Mouse (Mus musculus) forebrain, embryonic 16.5 days (tissue): Measurements from ENCODE around the gene Gnas. TPM values are rescaled to one million over a fixed set of nuclear protein-coding genes. Genes with fewer than 3 reads are reported as not detected.
"Not testable (repeated sequence)": the region's sequence is repeated elsewhere in the genome, so short reads cannot be mapped to it uniquely, and the experiment has no call there.

Source experiments
- ATAC-seq: fragments of 200-750 bp; cut with Nextera tagmentation; 2 replicates; pipeline ENCODE4 v1.8.0; 2017; ENCODE audit warnings: mild to moderate bottlenecking, moderate library complexity
- H3K27ac ChIP-seq: fragments of 300-500 bp; sonication (generic); 2 replicates; pipeline ENCODE4 v1.5.1; 2014; ENCODE audit warnings: low read length, control low read depth
- H3K27me3 ChIP-seq: fragments of 300-500 bp; sonication (generic); replicated peaks from 2 replicates; pipeline ENCODE4 v1.6.1; 2014; ENCODE audit warnings: low read length; ENCODE audit not compliant: control insufficient read depth, insufficient read depth
- H3K36me3 ChIP-seq: fragments of 300-500 bp; sonication (generic); 2 replicates; pipeline ENCODE4 v1.6.1; 2014; ENCODE audit not compliant: control insufficient read depth, insufficient read depth
- H3K4me1 ChIP-seq: fragments of 300-500 bp; sonication (generic); replicated peaks from 2 replicates; pipeline ENCODE4 v1.6.1; 2014; ENCODE audit warnings: low read length; ENCODE audit not compliant: control insufficient read depth, insufficient read depth
- H3K4me2 ChIP-seq: fragments of 300-500 bp; sonication (generic); 2 replicates; pipeline ENCODE4 v1.6.1; 2014; ENCODE audit warnings: mild to moderate bottlenecking, low read length, control low read depth
- H3K4me3 ChIP-seq: fragments of 300-500 bp; sonication (generic); replicated peaks from 2 replicates; pipeline ENCODE4 v1.5.1; 2014; ENCODE audit warnings: mild to moderate bottlenecking, low read length, control low read depth
- H3K9ac ChIP-seq: fragments of 300-500 bp; sonication (generic); replicated peaks from 2 replicates; pipeline ENCODE4 v1.6.1; 2014; ENCODE audit warnings: low read depth, low read length, control low read depth
- H3K9me3 ChIP-seq: fragments of 300-500 bp; sonication (generic); 2 replicates; pipeline ENCODE4 v1.6.1; 2016; ENCODE audit warnings: low read length; ENCODE audit not compliant: control insufficient read depth
- WGBS: fragments of 180-500 bp; shearing (Covaris S2); extraction: QIAGEN DNeasy Blood & Tissue Kit; methylation state at CpG from one replicate; pipeline ENCODE4 v1.1.7; 2014; 5-methylcytosine and 5-hydroxymethylcytosine counted together
- polyA plus RNA-seq: library from polyadenylated mRNA; unstranded; fragments of >200 nt; fragmentation: Nextera tagmentation; extraction: Ambion mirVana; gene quantifications from 2 replicates; pipeline ENCODE4 v1.2.1, GENCODE M21; 2015

The Gnas gene
- polyA plus RNA-seq, 1 experiment from 2014 or later, result 1,187 TPM

DNA sequence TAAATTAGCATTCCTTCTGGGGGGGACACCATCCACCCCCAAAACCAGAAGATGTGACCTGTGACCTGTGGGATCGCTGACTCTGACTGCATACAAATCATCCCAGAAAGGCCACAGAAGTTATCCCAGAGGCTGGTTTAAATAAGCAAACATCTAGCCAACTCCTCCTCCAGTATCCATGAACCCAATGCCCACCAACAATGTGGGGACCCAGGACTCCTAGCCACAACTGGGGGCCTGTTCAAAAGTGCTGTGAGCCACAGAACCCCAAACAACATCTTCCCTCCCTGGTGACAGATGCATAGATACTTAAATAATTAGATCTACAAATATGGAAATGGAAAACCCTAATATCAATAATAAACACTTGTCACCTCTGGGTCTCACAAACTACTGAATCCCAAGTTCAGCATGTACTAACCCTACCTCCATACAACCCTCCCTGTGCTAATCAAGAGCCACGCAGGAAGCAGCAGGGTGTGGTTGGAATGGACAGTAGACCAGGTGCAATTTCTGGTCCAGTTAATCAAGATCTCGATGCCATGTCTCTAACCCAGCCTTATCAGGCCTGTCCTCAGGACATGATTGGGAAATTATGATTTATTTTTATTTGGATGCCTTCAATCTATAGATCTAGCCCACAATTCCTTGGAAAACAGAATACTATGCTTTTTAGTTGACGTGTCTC, 56.9 kb downstream of the Gnas start:
- Histone ChIP-seq H3K4me3 (no peak overlapping the region), H3K4me1 (peaks cover 46% of the 10 kb centered on the region)

DNA sequence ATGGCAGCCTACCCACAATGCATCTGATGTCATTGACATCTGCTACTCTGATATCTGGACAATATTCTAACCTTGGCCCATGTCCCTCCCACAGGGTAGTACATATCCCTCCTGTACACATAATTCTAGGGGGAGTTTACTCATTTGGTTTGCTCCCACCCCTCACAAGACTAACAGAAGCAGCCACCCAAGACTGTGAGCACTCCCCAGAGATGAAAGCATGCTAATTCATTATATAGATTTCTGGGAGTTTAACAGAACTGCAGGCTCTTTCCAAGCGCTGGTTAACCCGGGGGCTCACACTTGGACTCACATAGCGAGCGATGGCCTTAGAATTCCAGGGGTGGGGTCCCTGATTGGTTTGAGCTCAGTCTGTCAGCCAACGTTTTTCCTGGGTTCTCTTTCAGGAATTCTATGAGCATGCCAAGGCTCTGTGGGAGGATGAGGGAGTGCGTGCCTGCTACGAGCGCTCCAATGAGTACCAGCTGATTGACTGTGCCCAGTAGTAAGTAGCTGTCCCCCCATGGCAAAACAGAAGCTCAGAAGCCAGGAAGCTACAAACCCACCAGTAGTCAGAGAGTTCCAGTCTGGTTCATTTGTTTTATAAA, 58.8 kb downstream of the Gnas start:
- no peak for ATAC-seq
- H3K4me2 ChIP-seq, result no peak overlapping the region
- H3K36me3 ChIP-seq, result peaks cover 24% of the 10 kb centered on the region
- H3K27me3 ChIP-seq, result no peaks in the 10 kb centered on the region
- peaks cover 34% of the 10 kb centered on the region for H3K4me1 ChIP-seq
- H3K9me3 ChIP-seq, result no peaks in the 10 kb centered on the region
- no peak overlapping the region for H3K9ac ChIP-seq
- WGBS, result 36% methylated on average over 8 of the region's 8 CpGs
- H3K4me3 ChIP-seq, result no peak overlapping the region
- no peak overlapping the region for H3K27ac ChIP-seq

More for the DNA sequence above, 56.9 kb downstream of the Gnas start:
- peaks cover 13% of the 10 kb centered on the region for H3K36me3 ChIP-seq
- 93% methylated on average over 4 of the region's 4 CpGs for WGBS
- H3K9me3 ChIP-seq, result no peaks in the 10 kb centered on the region
- ATAC-seq, result no peak
- no peak overlapping the region for H3K4me2 ChIP-seq
- no peak overlapping the region for H3K9ac ChIP-seq
- H3K27ac ChIP-seq, result no peak overlapping the region
- no peaks in the 10 kb centered on the region for H3K27me3 ChIP-seq

DNA sequence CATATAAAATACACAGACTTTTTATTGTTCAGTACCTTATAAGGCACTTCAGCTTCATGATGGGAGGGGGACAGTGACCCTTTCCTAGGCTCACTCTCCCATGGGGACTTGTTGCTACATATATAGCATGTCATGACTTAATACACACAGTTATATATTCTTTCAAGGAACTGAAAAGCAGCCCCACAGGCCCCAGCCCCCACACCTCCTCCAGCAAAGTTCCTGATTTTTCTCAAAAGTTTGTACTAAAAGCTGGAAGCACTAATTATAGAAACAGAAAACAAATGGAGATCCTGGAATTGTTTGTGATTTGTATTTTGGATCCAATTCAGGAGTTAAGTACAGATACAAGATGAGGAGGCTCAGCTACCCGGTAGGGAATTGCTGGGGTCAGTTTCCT, 59.4 kb downstream of the Gnas start:
- peak overlapping the region; percentile 4; the same call in 1 of the 2 replicates for H3K4me2 ChIP-seq
- peak overlapping the region; percentile 51 for H3K27ac ChIP-seq
- WGBS, result 27% methylated on average over 1 of the region's 1 CpGs
- no peak for ATAC-seq
- H3K4me3 ChIP-seq, result no peak overlapping the region
- H3K36me3 ChIP-seq, result peaks cover 24% of the 10 kb centered on the region
- peaks cover 31% of the 10 kb centered on the region for H3K4me1 ChIP-seq
- H3K27me3 ChIP-seq, result no peaks in the 10 kb centered on the region
- H3K9ac ChIP-seq, result no peak overlapping the region
- H3K9me3 ChIP-seq, result no peaks in the 10 kb centered on the region

DNA sequence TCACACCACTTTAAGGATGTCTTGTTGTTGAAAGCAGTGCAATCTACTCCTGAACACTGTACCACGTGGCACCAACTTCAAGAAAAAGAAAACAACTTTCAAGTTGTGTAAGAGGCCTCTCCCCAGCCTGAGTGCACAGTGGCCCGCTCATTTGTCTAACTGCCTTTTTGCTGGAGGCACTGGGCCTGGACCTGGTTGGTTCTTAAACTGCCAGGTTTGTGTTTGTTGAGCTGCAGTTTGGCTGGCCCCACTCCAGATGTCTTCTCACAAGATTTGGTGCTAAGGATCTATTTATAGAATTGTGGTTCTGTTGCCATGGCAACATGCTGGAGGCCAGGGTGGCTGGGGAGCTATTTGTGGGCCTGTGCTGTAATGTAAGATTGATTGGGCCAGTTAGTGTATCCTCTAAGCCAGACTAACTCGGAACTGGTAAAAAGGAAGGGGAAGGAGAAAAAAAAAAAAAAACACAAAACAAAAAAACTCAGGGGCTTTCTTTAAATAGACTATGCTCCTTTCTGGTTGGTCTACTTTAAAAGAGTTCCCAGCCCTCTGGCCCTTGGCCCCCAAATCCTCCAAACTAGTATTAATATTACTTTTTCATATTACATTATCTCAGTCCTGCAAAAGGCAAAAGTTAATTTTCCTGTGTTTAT, 60.0 kb downstream of the Gnas start:
- Histone ChIP-seq H3K4me2 (peak overlapping the region; percentile 4), H3K9ac (no peak overlapping the region), H3K36me3 (peaks cover 24% of the 10 kb centered on the region), H3K4me1 (peaks cover 28% of the 10 kb centered on the region), H3K27ac (peak overlapping the region; percentile 51), H3K27me3 (no peaks in the 10 kb centered on the region), H3K9me3 (no peaks in the 10 kb centered on the region), H3K4me3 (no peak overlapping the region)
- ATAC-seq, result peak; percentile 82
- WGBS, result 6% methylated on average over 3 of the region's 3 CpGs

DNA sequence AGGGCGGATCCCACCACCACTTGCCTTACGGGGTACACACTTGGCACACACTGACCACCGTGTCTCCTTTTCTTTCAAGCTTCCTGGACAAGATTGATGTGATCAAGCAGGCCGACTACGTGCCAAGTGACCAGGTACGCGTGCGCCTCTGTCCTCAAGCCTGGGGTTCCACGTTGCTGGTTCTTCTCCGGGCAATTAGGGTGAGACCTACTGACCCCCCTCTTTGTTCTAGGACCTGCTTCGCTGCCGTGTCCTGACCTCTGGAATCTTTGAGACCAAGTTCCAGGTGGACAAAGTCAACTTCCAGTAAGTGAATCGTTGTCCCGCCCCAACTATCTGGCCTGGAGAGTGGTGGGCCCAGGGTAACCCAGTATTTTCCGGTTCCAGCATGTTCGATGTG, 60.9 kb downstream of the Gnas start:
- Histone ChIP-seq H3K4me3 (no peak overlapping the region), H3K4me1 (peaks cover 28% of the 10 kb centered on the region), H3K36me3 (peaks cover 24% of the 10 kb centered on the region), H3K27me3 (no peaks in the 10 kb centered on the region), H3K9me3 (no peaks in the 10 kb centered on the region), H3K4me2 (no peak overlapping the region), H3K27ac (peak overlapping the region; percentile 31), H3K9ac (no peak overlapping the region)
- no peak for ATAC-seq
- WGBS, result 93% methylated on average over 16 of the region's 16 CpGs

GRCm38 (mm10) chr2:174346612-174346998, 62.5 kb downstream of the Gnas start, which contains the start of gene Gm20721:
TSS of gene Gm20721 (minus strand) at chr2:174346712.
- no peak within 1 kb of the TSS for H3K4me3 ChIP-seq

GRCm38 (mm10) chr2:174346999-174347668, 63.0 kb downstream of the Gnas start:
- not testable (repeated sequence) for H3K27ac ChIP-seq, H3K9ac ChIP-seq, H3K4me3 ChIP-seq, H3K27me3 ChIP-seq, ATAC-seq, H3K9me3 ChIP-seq, H3K4me2 ChIP-seq
- WGBS, result 100% methylated on average over 2 of the region's 2 CpGs
- H3K36me3 ChIP-seq, result peaks cover 24% of the 10 kb centered on the region
- H3K4me1 ChIP-seq, result peaks cover 25% of the 10 kb centered on the region

More at GRCm38 (mm10) chr2:174346612-174346998, 62.5 kb downstream of the Gnas start, which contains the start of gene Gm20721:
- Histone ChIP-seq H3K36me3 (peaks cover 24% of the 10 kb centered on the region), H3K4me2 (no peak within 1 kb of the TSS), H3K27ac (no peak within 1 kb of the TSS), H3K4me1 (peaks cover 25% of the 10 kb centered on the region), H3K9ac (no peak within 1 kb of the TSS), H3K9me3 (no peaks in the 10 kb centered on the region), H3K27me3 (no peaks in the 10 kb centered on the region)
- ATAC-seq, result no peak
- WGBS, result 99% methylated on average over 5 of the region's 5 CpGs

DNA sequence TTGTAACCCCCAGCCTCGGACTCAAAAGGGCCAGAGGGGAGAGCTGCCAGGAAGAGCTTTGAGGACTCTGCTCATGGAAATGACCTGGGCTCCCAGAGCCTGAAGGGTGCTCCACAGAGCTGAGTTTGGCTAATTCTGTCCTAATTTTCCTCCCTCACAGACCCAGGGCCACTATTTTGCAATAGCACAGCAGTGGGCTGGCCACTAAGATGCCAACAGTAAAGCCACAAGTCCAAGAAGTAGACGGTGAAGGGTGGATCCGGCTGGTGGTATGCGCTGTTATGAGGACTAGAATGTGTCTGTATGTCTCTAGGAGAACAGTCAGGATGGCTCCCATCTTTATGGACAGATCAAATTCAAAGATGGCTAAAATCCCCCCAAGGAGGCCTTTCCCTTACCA, 74.4 kb downstream of the Gnas start:
- Histone ChIP-seq H3K36me3 (no peaks in the 10 kb centered on the region), H3K4me1 (no peaks in the 10 kb centered on the region), H3K9ac (no peak overlapping the region), H3K4me2 (no peak overlapping the region), H3K27ac (no peak overlapping the region), H3K9me3 (no peaks in the 10 kb centered on the region), H3K27me3 (no peaks in the 10 kb centered on the region), H3K4me3 (no peak overlapping the region)
- no peak for ATAC-seq
- 94% methylated on average over 4 of the region's 4 CpGs for WGBS

GRCm38 (mm10) chr2:174359656-174360055, 75.5 kb downstream of the Gnas start:
- Histone ChIP-seq H3K4me1 (no peaks in the 10 kb centered on the region), H3K27ac (no peak overlapping the region), H3K4me3 (no peak overlapping the region), H3K36me3 (no peaks in the 10 kb centered on the region), H3K9me3 (no peaks in the 10 kb centered on the region), H3K27me3 (no peaks in the 10 kb centered on the region), H3K4me2 (no peak overlapping the region), H3K9ac (no peak overlapping the region)
- ATAC-seq, result no peak
- WGBS, result 82% methylated on average over 4 of the region's 4 CpGs
